Mouse (Mus musculus) liver, embryonic 14.5 days (tissue): ENCODE results near the gene Dlgap1.

ENCODE experiments used
- CTCF ChIP-seq: IDR thresholded peaks from 2 replicates; pipeline ENCODE4 v1.5.1; 2016; ENCODE audit warnings: antibody characterized with exemption, low read depth, control low read depth
- EP300 ChIP-seq: IDR thresholded peaks from 2 replicates; pipeline ENCODE4 v1.6.1; 2016; ENCODE audit warnings: antibody characterized with exemption, low read depth

- TF ChIP-seq EP300 (no peak), CTCF (no peak)
These were observed 516.8 kb downstream of the Dlgap1 start for GRCm38 (mm10) chr17:70485668-70486067.
